Mouse (Mus musculus): ENCODE data around the gene Osbpl3. TPM values are rescaled to one million over a fixed set of nuclear protein-coding genes. Genes with fewer than 3 reads are reported as not detected.

The Osbpl3 gene
- polyA plus RNA-seq, 1 experiment = 9.6 TPM

GRCm38 (mm10) chr6:50244126-50244525 is 211.9 kb downstream of the Osbpl3 start:
- no peaks in the 10 kb centered on the region for H3K27me3 ChIP-seq (ENCODE audit: control insufficient read depth, insufficient read depth, low read length)
- H3K4me1 ChIP-seq (ENCODE audit: control insufficient read depth, insufficient read depth, low read length) = no peaks in the 10 kb centered on the region
- no peak overlapping the region for H3K4me3 ChIP-seq (replicated peaks; ENCODE audit: insufficient read depth, low read depth, low read length)
- TF ChIP-seq CTCF (IDR thresholded peaks at IDR 0.05; ENCODE audit: borderline replicate concordance, insufficient read depth, low read depth, low read length) (no peak), POLR2A (IDR thresholded peaks at IDR 0.05; ENCODE audit: borderline replicate concordance, insufficient read depth, low read length) (no peak)
- 93% methylated on average over 4 of the region's 4 CpGs for WGBS
- H3K27ac ChIP-seq (ENCODE audit: insufficient read depth, low read length) = no peak overlapping the region
- no peak for DNase-seq

Other genes starting within 250 kb of the Osbpl3 start
- gene Gsdme, start 192.3 kb downstream of the Osbpl3 start, polyA plus RNA-seq (2012; rRNA removed) = 16.1 and 17.0 TPM in 2 replicates
- gene Cycs, start 110.3 kb upstream of the Osbpl3 start, polyA plus RNA-seq (2012; rRNA removed) = 67.3 and 71.2 TPM in 2 replicates
- gene 4921507P07Rik, start 140.4 kb upstream of the Osbpl3 start, polyA plus RNA-seq (2012; rRNA removed) = 2.7 and 3.2 TPM in 2 replicates
- 0.13 TPM in 1 of 2 replicates, not detected in the other for gene Npvf, start 198.2 kb upstream of the Osbpl3 start, polyA plus RNA-seq (2012; rRNA removed)